Mouse (Mus musculus) testis, adult 2 months (tissue): ENCODE data around the gene Cct4. TPM values are rescaled to one million over a fixed set of nuclear protein-coding genes. Genes with fewer than 3 reads are reported as not detected.

Source experiments
- H3K27ac ChIP-seq: fragments of 200-500 bp; 2 replicates; pipeline ENCODE4 v1.5.1; 2012; ENCODE audit warnings: low read depth, low read length; ENCODE audit not compliant: control insufficient read depth, insufficient read depth
- H3K27me3 ChIP-seq: fragments of 200-500 bp; 2 replicates; pipeline ENCODE4 v1.6.1; 2012; ENCODE audit warnings: mild to moderate bottlenecking, low read length, moderate library complexity; ENCODE audit not compliant: control insufficient read depth, insufficient read depth
- H3K36me3 ChIP-seq: fragments of 200-500 bp; 2 replicates; pipeline ENCODE4 v1.6.1; 2012; ENCODE audit warnings: mild to moderate bottlenecking, low read length; ENCODE audit not compliant: control insufficient read depth, insufficient read depth
- H3K4me1 ChIP-seq: fragments of 200-500 bp; 2 replicates; pipeline ENCODE4 v1.6.1; 2012; ENCODE audit warnings: low read length; ENCODE audit not compliant: control insufficient read depth, insufficient read depth
- H3K4me3 ChIP-seq: fragments of 200-500 bp; 2 replicates; pipeline ENCODE4 v1.5.1; 2012; ENCODE audit warnings: low read depth, mild to moderate bottlenecking, low read length, moderate library complexity, mixed read lengths; ENCODE audit not compliant: control insufficient read depth
- CTCF ChIP-seq: fragments of 200-500 bp; IDR thresholded peaks from 2 replicates; pipeline ENCODE4 v1.5.1; 2012; ENCODE audit warnings: low read depth, mild to moderate bottlenecking, inconsistent platforms, low read length, moderate library complexity; ENCODE audit not compliant: control insufficient read depth, insufficient read depth, insufficient replicate concordance
- POLR2A ChIP-seq: fragments of 200-500 bp; IDR thresholded peaks from 2 replicates; pipeline ENCODE4 v1.6.1; 2012; ENCODE audit warnings: low read depth, mild to moderate bottlenecking, inconsistent platforms, low read length, moderate library complexity; ENCODE audit not compliant: control insufficient read depth
- polyA plus RNA-seq: library from polyadenylated mRNA; depleted of rRNA; stranded (reverse); fragments of >200 nt; gene quantifications from 2 replicates; pipeline ENCODE4 v1.2.3, GENCODE M21; 2012; rRNA removed

Cct4 gene
- polyA plus RNA-seq, 1 experiment = 193 TPM

GRCm38 (mm10) chr11:23047252-23047651 lies 56.9 kb downstream of the Cct4 start:
- Histone ChIP-seq H3K27ac (no peak overlapping the region), H3K27me3 (no peaks in the 10 kb centered on the region), H3K36me3 (no peaks in the 10 kb centered on the region), H3K4me1 (peaks cover 8% of the 10 kb centered on the region), H3K4me3 (no peak overlapping the region)
- TF ChIP-seq CTCF = no peak
- TF ChIP-seq POLR2A = no peak

DNA sequence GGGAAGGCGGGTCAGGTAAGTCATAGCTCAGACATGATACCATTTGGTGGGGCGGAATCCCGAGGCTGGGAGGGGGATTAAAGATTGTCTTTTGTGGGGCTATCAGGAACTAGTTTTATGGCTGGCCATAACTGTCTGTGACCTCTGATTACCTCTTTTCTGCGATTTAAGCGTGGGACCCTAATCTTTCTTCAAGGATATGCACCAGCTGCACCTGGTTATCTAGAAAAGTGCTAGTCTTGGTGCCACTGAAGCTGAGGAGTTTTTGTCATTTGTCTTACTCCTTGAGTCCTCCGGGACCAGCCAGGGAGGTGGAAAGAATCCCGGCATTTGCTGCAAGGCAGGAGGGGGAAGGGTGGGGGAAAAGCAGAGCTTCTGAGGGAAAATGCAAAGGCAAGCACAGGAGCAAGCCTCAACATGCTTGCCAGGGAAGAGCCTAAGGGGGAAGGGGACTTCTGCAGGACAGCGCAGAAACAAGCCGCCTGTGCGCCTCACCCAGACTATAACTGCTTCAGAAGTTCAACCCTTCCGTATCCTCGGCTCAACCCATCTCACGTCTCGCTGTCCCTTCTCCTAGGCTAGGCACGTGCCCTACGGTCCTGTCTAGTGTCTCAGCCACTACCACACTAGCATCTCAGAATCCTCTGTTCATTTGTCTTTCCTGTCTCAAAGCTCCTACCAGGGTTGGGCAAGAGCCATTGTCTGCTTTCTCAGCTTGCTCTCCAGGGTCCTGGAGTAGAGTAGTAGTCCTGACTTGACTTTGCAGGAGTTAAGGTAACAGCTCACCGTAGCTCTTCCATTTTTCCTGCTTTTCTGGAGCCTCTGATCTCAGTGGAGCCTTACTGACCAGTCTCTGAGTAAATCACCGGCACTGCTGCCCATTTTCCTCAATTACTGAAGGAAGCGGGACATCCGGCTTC lies 57.6 kb downstream of the Cct4 start:
- H3K27ac ChIP-seq = no peak overlapping the region
- TF ChIP-seq POLR2A (no peak), CTCF (no peak)
- H3K27me3 ChIP-seq = no peaks in the 10 kb centered on the region
- peak overlapping the region; percentile 54 for H3K4me3 ChIP-seq
- H3K4me1 ChIP-seq = peaks cover 8% of the 10 kb centered on the region
- H3K36me3 ChIP-seq = no peaks in the 10 kb centered on the region

GRCm38 (mm10) chr11:23049642-23050041 lies 59.3 kb downstream of the Cct4 start:
- no peak for TF ChIP-seq POLR2A
- no peak for TF ChIP-seq CTCF
- Histone ChIP-seq H3K27ac (no peak overlapping the region), H3K4me1 (peaks cover 8% of the 10 kb centered on the region), H3K4me3 (no peak overlapping the region), H3K36me3 (no peaks in the 10 kb centered on the region), H3K27me3 (no peaks in the 10 kb centered on the region)

- Histone ChIP-seq H3K36me3 (no peaks in the 10 kb centered on the region), H3K4me3 (no peak overlapping the region), H3K27me3 (no peaks in the 10 kb centered on the region), H3K27ac (no peak overlapping the region), H3K4me1 (peaks cover 8% of the 10 kb centered on the region)
- no peak for TF ChIP-seq POLR2A
- TF ChIP-seq CTCF = no peak
These were observed 62.0 kb downstream of the Cct4 start for GRCm38 (mm10) chr11:23052353-23052752.

Other genes starting within 250 kb of the Cct4 start
- 1.2 and 1.6 TPM in 2 replicates for gene B3gnt2, start 129.6 kb upstream of the Cct4 start, polyA plus RNA-seq
- 2.1 and 2.6 TPM in 2 replicates for gene Zrsr1, start 18.5 kb upstream of the Cct4 start, polyA plus RNA-seq
- 0.91 TPM in 1 of 2 replicates, not detected in the other for gene Gm28048, start 8.4 kb upstream of the Cct4 start, polyA plus RNA-seq
- 81.6 and 82.8 TPM in 2 replicates for gene Commd1, start 8.1 kb upstream of the Cct4 start, polyA plus RNA-seq
- 75.4 and 75.9 TPM in 2 replicates for gene Fam161a, start 17.0 kb downstream of the Cct4 start, polyA plus RNA-seq